7 mouse cellular contexts compared by ENCODE assay signal in the genomic region with DNA sequence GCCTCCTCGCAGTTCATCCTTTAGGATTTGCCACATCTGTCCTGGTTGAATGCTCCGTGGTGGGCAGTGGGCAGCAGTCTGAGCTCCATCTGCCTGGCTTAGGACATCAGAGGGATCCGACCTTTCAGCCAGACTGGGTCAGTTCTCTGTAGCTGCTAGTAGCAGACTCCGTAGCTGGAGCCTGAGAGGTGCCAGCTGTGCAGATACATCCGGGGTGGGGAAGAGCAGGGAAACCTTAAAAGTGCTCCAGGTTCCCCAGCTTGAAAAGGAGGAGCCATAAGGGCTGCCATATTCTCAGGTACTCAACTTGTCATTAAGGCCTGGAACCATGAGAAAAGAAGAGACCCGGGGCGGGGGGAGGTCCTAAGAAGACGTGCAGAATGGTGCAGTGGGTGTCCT. TPM values are rescaled to one million over a fixed set of nuclear protein-coding genes. Genes with fewer than 3 reads are reported as not detected.
DNase-seq lines count a peak whose midpoint lies in the region; ATAC-seq and TF ChIP-seq lines count a peak whose summit lies in the region.

No protein-coding gene starts in this region.

- ATAC-seq in forebrain, postnatal 0 days, result no peak
- peak; percentile 1; the same call in 1 of the 2 replicates for ATAC-seq in liver, embryonic 14.5 days (ENCODE audit: insufficient read depth)
- ATAC-seq in stomach, postnatal 0 days (ENCODE audit: low FRiP score, low TSS enrichment), result no peak

- no peak overlapping the region for H3K9ac ChIP-seq in forebrain, postnatal 0 days
- H3K9ac ChIP-seq in liver, embryonic 14.5 days (replicated peaks), result peak overlapping the region; percentile 91
- H3K9ac ChIP-seq in stomach, postnatal 0 days (ENCODE audit: low read length), result peak overlapping the region; percentile 62

- H3K4me2 ChIP-seq in forebrain, postnatal 0 days (ENCODE audit: low read depth), result peak overlapping the region; percentile 65
- H3K4me2 ChIP-seq in liver, embryonic 14.5 days (ENCODE audit: low read depth), result peak overlapping the region; percentile 97
- H3K4me2 ChIP-seq in stomach, postnatal 0 days (replicated peaks; ENCODE audit: low read depth), result peak overlapping the region; percentile 95

- DNase-seq in testis, postnatal 10 days (ENCODE audit: low spot score), result no peak
- DNase-seq in forebrain, postnatal 0 days, result no peak
- no peak for DNase-seq in liver, embryonic 14.5 days (ENCODE audit: low read depth in 3 of 3, low spot score in 3 of 3)
- no peak for DNase-seq in stomach, postnatal 0 days (ENCODE audit: low spot score)
- no peak for DNase-seq in adrenal gland, postnatal 36 days
- DNase-seq in cerebellum, postnatal 36 days, result no peak

- no peak overlapping the region for H3K27ac ChIP-seq in testis, adult 2 months (ENCODE audit: control insufficient read depth, insufficient read depth, low read depth, low read length)
- H3K27ac ChIP-seq in forebrain, postnatal 0 days (ENCODE audit: low read depth, low read length), result no peak overlapping the region
- H3K27ac ChIP-seq in liver, embryonic 14.5 days, result no peak overlapping the region
- H3K27ac ChIP-seq in stomach, postnatal 0 days (replicated peaks), result no peak overlapping the region

- H3K36me3 ChIP-seq in testis, adult 2 months (ENCODE audit: control insufficient read depth, insufficient read depth, low read length), result no peaks in the 10 kb centered on the region
- H3K36me3 ChIP-seq in forebrain, postnatal 0 days (ENCODE audit: insufficient read depth), result peaks cover 10% of the 10 kb centered on the region; the same call in 1 of the 2 replicates
- H3K36me3 ChIP-seq in liver, embryonic 14.5 days (replicated peaks; ENCODE audit: control insufficient read depth, insufficient read depth, low read depth), result peaks cover 4% of the 10 kb centered on the region
- no peaks in the 10 kb centered on the region; the same call in 1 of the 2 replicates for H3K36me3 ChIP-seq in stomach, postnatal 0 days (ENCODE audit: control insufficient read depth, insufficient read depth, low read length)

- no peak for TF ChIP-seq CTCF in testis, adult 2 months (IDR thresholded peaks at IDR 0.05; ENCODE audit: control insufficient read depth, insufficient read depth, insufficient replicate concordance, low read depth, low read length)
- no peak for TF ChIP-seq CTCF in forebrain, postnatal 0 days (IDR thresholded peaks at IDR 0.05; ENCODE audit: low read depth)
- no peak for TF ChIP-seq CTCF in liver, embryonic 14.5 days (IDR thresholded peaks at IDR 0.05; ENCODE audit: low read depth)
- TF ChIP-seq CTCF in stomach, postnatal 0 days (IDR thresholded peaks at IDR 0.05; ENCODE audit: low read depth), result no peak

- peaks cover 4% of the 10 kb centered on the region; the same call in 1 of the 2 replicates for H3K9me3 ChIP-seq in forebrain, postnatal 0 days (ENCODE audit: low read length)
- no peaks in the 10 kb centered on the region for H3K9me3 ChIP-seq in liver, embryonic 14.5 days (ENCODE audit: control insufficient read depth, low read length)
- H3K9me3 ChIP-seq in stomach, postnatal 0 days (ENCODE audit: control insufficient read depth, low read length), result no peaks in the 10 kb centered on the region

- no peak for TF ChIP-seq EP300 in liver, embryonic 14.5 days (IDR thresholded peaks at IDR 0.05; ENCODE audit: low read depth)
- TF ChIP-seq EP300 in stomach, postnatal 0 days (optimal IDR thresholded peaks at IDR 0.05), result no peak

- WGBS in forebrain, postnatal 0 days, result 28% methylated on average over 8 of the region's 8 CpGs
- 44% methylated on average over 8 of the region's 8 CpGs for WGBS in liver, embryonic 14.5 days (ENCODE audit: insufficient replicate concordance)
- 28% methylated on average over 8 of the region's 8 CpGs for WGBS in stomach, postnatal 0 days

- H3K4me3 ChIP-seq in testis, adult 2 months (ENCODE audit: control insufficient read depth, low read depth, low read length), result peak overlapping the region; percentile 82
- H3K4me3 ChIP-seq in forebrain, postnatal 0 days (ENCODE audit: low read depth, low read length), result peak overlapping the region; percentile 30
- peak overlapping the region; percentile 83 to 89 for H3K4me3 ChIP-seq in liver, embryonic 14.5 days (ENCODE audit: insufficient read depth in 1 of 2, low read depth in 2 of 2, low read length in 2 of 2)
- peak overlapping the region; percentile 46 for H3K4me3 ChIP-seq in stomach, postnatal 0 days (ENCODE audit: low read depth, low read length)

- H3K27me3 ChIP-seq in testis, adult 2 months (ENCODE audit: control insufficient read depth, insufficient read depth, low read length), result no peaks in the 10 kb centered on the region
- H3K27me3 ChIP-seq in forebrain, postnatal 0 days (ENCODE audit: insufficient read depth, low read length), result peaks cover 9% of the 10 kb centered on the region; the same call in 1 of the 2 replicates
- no peaks in the 10 kb centered on the region for H3K27me3 ChIP-seq in liver, embryonic 14.5 days (ENCODE audit: control insufficient read depth, insufficient read depth, low read length)
- H3K27me3 ChIP-seq in stomach, postnatal 0 days (ENCODE audit: control insufficient read depth, insufficient read depth, low read length), result no peaks in the 10 kb centered on the region

- H3K4me1 ChIP-seq in testis, adult 2 months (ENCODE audit: control insufficient read depth, insufficient read depth, low read length), result peaks cover 17% of the 10 kb centered on the region
- no peaks in the 10 kb centered on the region for H3K4me1 ChIP-seq in forebrain, postnatal 0 days (ENCODE audit: insufficient read depth)
- H3K4me1 ChIP-seq in liver, embryonic 14.5 days (replicated peaks; ENCODE audit: control insufficient read depth in 2 of 2, insufficient read depth in 2 of 2, low read length in 1 of 2), result peaks cover 6 to 13% of the 10 kb centered on the region in 2 experiments
- 0 out of 2 replicates have a peak, but pooled peaks cover 3% of the 10 kb centered on the region for H3K4me1 ChIP-seq in stomach, postnatal 0 days (replicated peaks; ENCODE audit: control insufficient read depth, insufficient read depth)

- TF ChIP-seq POLR2A in testis, adult 2 months (IDR thresholded peaks at IDR 0.05; ENCODE audit: control insufficient read depth, low read depth, low read length), result no peak

RNA-seq across cellular contexts. Expression of a gene that starts 0.4 kb away (rescaled TPM):
- polyA plus RNA-seq in testis, adult 2 months (2012; rRNA removed), result 0.90 and 1.2 TPM in 2 replicates
- total RNA-seq in forebrain, postnatal 0 days (2014; rRNA removed), result 0.31 and 0.33 TPM in 2 replicates
- 0.09 and 0.21 TPM in 2 replicates for polyA plus RNA-seq in forebrain, postnatal 0 days (2015; fragmentation: Nextera tagmentation; extraction: Ambion mirVana)
- 2.2 and 2.7 TPM in 2 replicates for polyA plus RNA-seq in liver, embryonic 14.5 days (2012; rRNA removed)
- 2.3 and 2.4 TPM in 2 replicates for polyA plus RNA-seq in liver, embryonic 14.5 days (2014; fragmentation: Nextera tagmentation; extraction: Ambion mirVana)
- 1.2 and 1.5 TPM in 2 replicates for polyA plus RNA-seq in stomach, postnatal 0 days (2015; fragmentation: Nextera tagmentation; extraction: Ambion mirVana)
- 10 to 100 TPM in 1 of 2 experiments, 1 to 10 TPM in 1; 3.8 to 42.2 TPM for total RNA-seq in adrenal gland, postnatal 36 days (2021)

RNA-seq across cellular contexts. Expression of a gene that starts 15.0 kb away (rescaled TPM):
- polyA plus RNA-seq in testis, adult 2 months (2012; rRNA removed), result 0.21 and 0.31 TPM in 2 replicates
- total RNA-seq in forebrain, postnatal 0 days (2014; rRNA removed), result 0.08 and 0.24 TPM in 2 replicates
- polyA plus RNA-seq in forebrain, postnatal 0 days (2015; fragmentation: Nextera tagmentation; extraction: Ambion mirVana), result 0.10 and 0.12 TPM in 2 replicates
- polyA plus RNA-seq in liver, embryonic 14.5 days (2012; rRNA removed), result 0.01 and 0.02 TPM in 2 replicates
- not detected in 2 replicates for polyA plus RNA-seq in liver, embryonic 14.5 days (2014; fragmentation: Nextera tagmentation; extraction: Ambion mirVana)
- 0.61 and 0.80 TPM in 2 replicates for polyA plus RNA-seq in stomach, postnatal 0 days (2015; fragmentation: Nextera tagmentation; extraction: Ambion mirVana)
- total RNA-seq in adrenal gland, postnatal 36 days (2021), result under 1 TPM; 0.89 to 0.96 TPM

RNA-seq across cellular contexts. Expression of a gene that starts 32.8 kb away (rescaled TPM):
- 20.0 and 20.2 TPM in 2 replicates for polyA plus RNA-seq in testis, adult 2 months (2012; rRNA removed)
- total RNA-seq in forebrain, postnatal 0 days (2014; rRNA removed), result 104 and 108 TPM in 2 replicates
- 129 TPM in 2 replicates for polyA plus RNA-seq in forebrain, postnatal 0 days (2015; fragmentation: Nextera tagmentation; extraction: Ambion mirVana)
- 30.9 and 46.0 TPM in 2 replicates for polyA plus RNA-seq in liver, embryonic 14.5 days (2012; rRNA removed)
- polyA plus RNA-seq in liver, embryonic 14.5 days (2014; fragmentation: Nextera tagmentation; extraction: Ambion mirVana), result 62.1 and 65.8 TPM in 2 replicates
- 58.1 and 60.1 TPM in 2 replicates for polyA plus RNA-seq in stomach, postnatal 0 days (2015; fragmentation: Nextera tagmentation; extraction: Ambion mirVana)
- 100 to 1,000 TPM in 1 of 2 experiments, 10 to 100 TPM in 1; 97.0 to 132 TPM for total RNA-seq in adrenal gland, postnatal 36 days (2021)

RNA-seq across cellular contexts. Expression of a gene that starts 43.9 kb away (rescaled TPM):
- polyA plus RNA-seq in testis, adult 2 months (2012; rRNA removed), result 0.27 and 0.29 TPM in 2 replicates
- total RNA-seq in forebrain, postnatal 0 days (2014; rRNA removed), result 0.15 and 0.19 TPM in 2 replicates
- polyA plus RNA-seq in forebrain, postnatal 0 days (2015; fragmentation: Nextera tagmentation; extraction: Ambion mirVana), result 0.08 and 0.13 TPM in 2 replicates
- polyA plus RNA-seq in liver, embryonic 14.5 days (2012; rRNA removed), result 0.01 and 0.03 TPM in 2 replicates
- 0.01 TPM in 1 of 2 replicates, not detected in the other for polyA plus RNA-seq in liver, embryonic 14.5 days (2014; fragmentation: Nextera tagmentation; extraction: Ambion mirVana)
- 0.02 TPM in 1 of 2 replicates, not detected in the other for polyA plus RNA-seq in stomach, postnatal 0 days (2015; fragmentation: Nextera tagmentation; extraction: Ambion mirVana)
- total RNA-seq in adrenal gland, postnatal 36 days (2021), result under 1 TPM; 0.07 to 0.10 TPM

RNA-seq across cellular contexts. Expression of a gene that starts 48.0 kb away (rescaled TPM):
- 5.1 and 5.6 TPM in 2 replicates for polyA plus RNA-seq in testis, adult 2 months (2012; rRNA removed)
- 133 and 154 TPM in 2 replicates for total RNA-seq in forebrain, postnatal 0 days (2014; rRNA removed)
- polyA plus RNA-seq in forebrain, postnatal 0 days (2015; fragmentation: Nextera tagmentation; extraction: Ambion mirVana), result 154 and 177 TPM in 2 replicates
- 11.2 and 12.9 TPM in 2 replicates for polyA plus RNA-seq in liver, embryonic 14.5 days (2012; rRNA removed)
- 14.5 and 15.1 TPM in 2 replicates for polyA plus RNA-seq in liver, embryonic 14.5 days (2014; fragmentation: Nextera tagmentation; extraction: Ambion mirVana)
- 40.7 and 43.1 TPM in 2 replicates for polyA plus RNA-seq in stomach, postnatal 0 days (2015; fragmentation: Nextera tagmentation; extraction: Ambion mirVana)
- total RNA-seq in adrenal gland, postnatal 36 days (2021), result 100 to 1,000 TPM; 274 to 679 TPM

Comparison
In these comparisons a context has a peak if more than half of its experiments do, and no peak if none do; other contexts are left out.
1. H3K4me3 ChIP-seq: peak in every context shown above with its lines; median percentile 86 in liver, embryonic 14.5 days; 82 in testis, adult 2 months; 46 in stomach, postnatal 0 days; 30 in forebrain, postnatal 0 days.